Mouse (Mus musculus) lung, embryonic 16.5 days (tissue): ENCODE measurements around the gene Crkl. TPM values are rescaled to one million over a fixed set of nuclear protein-coding genes. Genes with fewer than 3 reads are reported as not detected.

ENCODE experiments used
- ATAC-seq: fragments of 200-750 bp; cut with Nextera tagmentation; 2 replicates; pipeline ENCODE4 v1.8.0; 2017; ENCODE audit warnings: low read depth, mild to moderate bottlenecking, moderate library complexity
- H3K27ac ChIP-seq: fragments of 300-500 bp; sonication (generic); 2 replicates; pipeline ENCODE4 v1.5.1; 2014; ENCODE audit warnings: mild to moderate bottlenecking, control low read depth, low read length
- H3K27me3 ChIP-seq: fragments of 300-500 bp; sonication (generic); 2 replicates; pipeline ENCODE4 v1.6.1; 2014; ENCODE audit warnings: low read depth, low read length, mixed read lengths; ENCODE audit not compliant: control insufficient read depth, insufficient read depth
- H3K36me3 ChIP-seq: fragments of 300-500 bp; sonication (generic); 2 replicates; pipeline ENCODE4 v1.6.1; 2014; ENCODE audit warnings: low read length; ENCODE audit not compliant: control insufficient read depth, insufficient read depth
- H3K4me1 ChIP-seq: fragments of 300-500 bp; sonication (generic); replicated peaks from 2 replicates; pipeline ENCODE4 v1.6.1; 2014; ENCODE audit warnings: low read length, mixed read lengths; ENCODE audit not compliant: control insufficient read depth, insufficient read depth
- H3K4me2 ChIP-seq: fragments of 300-500 bp; sonication (generic); 2 replicates; pipeline ENCODE4 v1.6.1; 2014; ENCODE audit warnings: low read depth, low read length, control low read depth
- H3K4me3 ChIP-seq: fragments of 300-500 bp; sonication (generic); 2 replicates; pipeline ENCODE4 v1.5.1; 2014; ENCODE audit warnings: mild to moderate bottlenecking, low read length, control low read depth
- H3K9ac ChIP-seq: fragments of 300-500 bp; sonication (generic); 2 replicates; pipeline ENCODE4 v1.6.1; 2014; ENCODE audit warnings: low read length, control low read depth
- H3K9me3 ChIP-seq: fragments of 300-500 bp; sonication (generic); 2 replicates; pipeline ENCODE4 v1.6.1; 2016; ENCODE audit warnings: low read length; ENCODE audit not compliant: control insufficient read depth
- WGBS: fragments of 180-500 bp; shearing (Covaris S2); extraction: QIAGEN DNeasy Blood & Tissue Kit; methylation state at CpG from one replicate; pipeline ENCODE4 v1.1.7; 2014; 5-methylcytosine and 5-hydroxymethylcytosine counted together
- polyA plus RNA-seq: library from polyadenylated mRNA; unstranded; fragments of >200 nt; fragmentation: Nextera tagmentation; extraction: Ambion mirVana; gene quantifications from 2 replicates; pipeline ENCODE4 v1.2.1, GENCODE M21; 2015

Crkl gene
- polyA plus RNA-seq, 1 experiment from 2014 or later = 60.4 TPM

- ATAC-seq = no peak
- Histone ChIP-seq H3K36me3 (peaks cover 22% of the 10 kb centered on the region), H3K9me3 (no peaks in the 10 kb centered on the region), H3K4me3 (peak overlapping the region; percentile 87), H3K27ac (0 out of 2 replicates have a peak overlapping the region, but pooled peaks have one; percentile 39), H3K4me1 (peaks cover 16% of the 10 kb centered on the region), H3K9ac (no peak overlapping the region), H3K27me3 (no peaks in the 10 kb centered on the region), H3K4me2 (peak overlapping the region; percentile 67; the same call in 1 of the 2 replicates)
- WGBS = 98% methylated on average over 2 of the region's 2 CpGs
Measured at GRCm38 (mm10) chr16:17510143-17510542, 58.4 kb downstream of the Crkl start.

- H3K27ac ChIP-seq = no peak overlapping the region
- H3K4me1 ChIP-seq = peaks cover 16% of the 10 kb centered on the region
- peaks cover 23% of the 10 kb centered on the region for H3K36me3 ChIP-seq
- no peak overlapping the region; the same call in 1 of the 2 replicates for H3K4me3 ChIP-seq
- ATAC-seq = no peak
- H3K9me3 ChIP-seq = no peaks in the 10 kb centered on the region
- H3K4me2 ChIP-seq = no peak overlapping the region
- 36% methylated on average over 2 of the region's 2 CpGs for WGBS
- no peaks in the 10 kb centered on the region for H3K27me3 ChIP-seq
- H3K9ac ChIP-seq = no peak overlapping the region
Measured at GRCm38 (mm10) chr16:17510686-17511085, 58.9 kb downstream of the Crkl start.

- 90% methylated on average over 4 of the region's 4 CpGs for WGBS
- no peaks in the 10 kb centered on the region for H3K9me3 ChIP-seq
- H3K9ac ChIP-seq = no peak overlapping the region
- no peak overlapping the region for H3K27ac ChIP-seq
- no peak overlapping the region for H3K4me2 ChIP-seq
- H3K4me3 ChIP-seq = no peak overlapping the region
- H3K36me3 ChIP-seq = peaks cover 30% of the 10 kb centered on the region
- H3K27me3 ChIP-seq = no peaks in the 10 kb centered on the region
- ATAC-seq = no peak
- peaks cover 16% of the 10 kb centered on the region for H3K4me1 ChIP-seq
Measured at GRCm38 (mm10) chr16:17511431-17511830, 59.6 kb downstream of the Crkl start.

- ATAC-seq = no peak
- Histone ChIP-seq H3K36me3 (peaks cover 62% of the 10 kb centered on the region), H3K27me3 (no peaks in the 10 kb centered on the region), H3K9me3 (no peaks in the 10 kb centered on the region), H3K9ac (no peak overlapping the region), H3K4me1 (no peaks in the 10 kb centered on the region), H3K4me2 (no peak overlapping the region), H3K4me3 (no peak overlapping the region), H3K27ac (no peak overlapping the region)
- whole genome bisulfite sequencing = 89% methylated on average over 2 of the region's 2 CpGs
Measured at GRCm38 (mm10) chr16:17518910-17519309, 67.1 kb downstream of the Crkl start.

- Histone ChIP-seq H3K9ac (no peak overlapping the region), H3K27me3 (no peaks in the 10 kb centered on the region), H3K4me3 (no peak overlapping the region), H3K9me3 (no peaks in the 10 kb centered on the region), H3K4me1 (no peaks in the 10 kb centered on the region), H3K36me3 (peaks cover 75% of the 10 kb centered on the region), H3K4me2 (no peak overlapping the region), H3K27ac (no peak overlapping the region)
- ATAC-seq = no peak
- WGBS = 89% methylated on average over 11 of the region's 11 CpGs
Measured at GRCm38 (mm10) chr16:17524156-17524555, 72.4 kb downstream of the Crkl start.

- Histone ChIP-seq H3K27me3 (no peaks in the 10 kb centered on the region), H3K4me3 (no peak overlapping the region), H3K4me1 (peaks cover 10% of the 10 kb centered on the region), H3K27ac (no peak overlapping the region), H3K9ac (no peak overlapping the region), H3K9me3 (no peaks in the 10 kb centered on the region), H3K4me2 (no peak overlapping the region), H3K36me3 (peaks cover 66% of the 10 kb centered on the region)
- no peak for ATAC-seq
- 85% methylated on average over 3 of the region's 3 CpGs for WGBS
Measured at GRCm38 (mm10) chr16:17525524-17525923, 73.7 kb downstream of the Crkl start.

- Histone ChIP-seq H3K9ac (no peak overlapping the region), H3K27me3 (no peaks in the 10 kb centered on the region), H3K4me1 (peaks cover 10% of the 10 kb centered on the region), H3K4me2 (no peak overlapping the region), H3K27ac (no peak overlapping the region), H3K9me3 (no peaks in the 10 kb centered on the region), H3K36me3 (peaks cover 59% of the 10 kb centered on the region), H3K4me3 (no peak overlapping the region)
- no peak for ATAC-seq
- 84% methylated on average over 6 of the region's 6 CpGs for WGBS
Measured at GRCm38 (mm10) chr16:17526223-17526622, 74.4 kb downstream of the Crkl start.

- Histone ChIP-seq H3K36me3 (peaks cover 46% of the 10 kb centered on the region), H3K4me1 (peaks cover 16% of the 10 kb centered on the region), H3K27me3 (no peaks in the 10 kb centered on the region), H3K4me2 (no peak overlapping the region), H3K27ac (no peak overlapping the region), H3K9ac (no peak overlapping the region), H3K9me3 (no peaks in the 10 kb centered on the region), H3K4me3 (no peak overlapping the region)
- no peak for ATAC-seq
Measured at GRCm38 (mm10) chr16:17527606-17528005, 75.8 kb downstream of the Crkl start.

- no peak overlapping the region for H3K4me3 ChIP-seq
- H3K9ac ChIP-seq = no peak overlapping the region
- no peaks in the 10 kb centered on the region for H3K9me3 ChIP-seq
- H3K36me3 ChIP-seq = peaks cover 42% of the 10 kb centered on the region
- H3K27me3 ChIP-seq = no peaks in the 10 kb centered on the region
- H3K4me2 ChIP-seq = no peak overlapping the region
- ATAC-seq = no peak
- WGBS = 84% methylated on average over 13 of the region's 13 CpGs
- peaks cover 16% of the 10 kb centered on the region for H3K4me1 ChIP-seq
- H3K27ac ChIP-seq = no peak overlapping the region
Measured at GRCm38 (mm10) chr16:17528276-17528675, 76.5 kb downstream of the Crkl start.
